Mouse (Mus musculus) hindbrain, embryonic 11.5 days (tissue): ENCODE measurements around the gene Topaz1. TPM values are rescaled to one million over a fixed set of nuclear protein-coding genes. Genes with fewer than 3 reads are reported as not detected.
A peak's percentile ranks its signal among the peaks of the same experiment; 100 is the strongest.

ENCODE experiments used
- ATAC-seq: fragments of 200-750 bp; cut with Nextera tagmentation; 2 replicates; pipeline ENCODE4 v1.8.0; 2017; ENCODE audit warnings: mild to moderate bottlenecking, moderate TSS enrichment, moderate library complexity; ENCODE audit not compliant: low FRiP score
- DNase-seq: peaks from one replicate; pipeline ENCODE4 v3.0.0-alpha.2; 2015; ENCODE audit warnings: low spot score
- H3K27ac ChIP-seq: fragments of 300-500 bp; sonication (generic); 2 replicates; pipeline ENCODE4 v1.5.1; 2014; ENCODE audit warnings: mild to moderate bottlenecking, low read depth, low read length
- H3K27me3 ChIP-seq: fragments of 300-500 bp; sonication (generic); 2 replicates; pipeline ENCODE4 v1.6.1; 2014; ENCODE audit warnings: mild to moderate bottlenecking, low read length, moderate library complexity, mixed read lengths; ENCODE audit not compliant: control insufficient read depth, insufficient read depth
- H3K36me3 ChIP-seq: fragments of 300-500 bp; sonication (generic); 2 replicates; pipeline ENCODE4 v1.6.1; 2014; ENCODE audit warnings: mild to moderate bottlenecking, low read length, moderate library complexity, mixed read lengths; ENCODE audit not compliant: control insufficient read depth, insufficient read depth
- H3K4me1 ChIP-seq: fragments of 300-500 bp; sonication (generic); replicated peaks from 2 replicates; pipeline ENCODE4 v1.6.1; 2014; ENCODE audit warnings: low read length, mixed read lengths; ENCODE audit not compliant: control insufficient read depth, insufficient read depth
- H3K4me2 ChIP-seq: fragments of 300-500 bp; sonication (generic); replicated peaks from 2 replicates; pipeline ENCODE4 v1.6.1; 2014; ENCODE audit warnings: mild to moderate bottlenecking, low read depth, low read length
- H3K4me3 ChIP-seq: fragments of 300-500 bp; sonication (generic); 2 replicates; pipeline ENCODE4 v1.5.1; 2014; ENCODE audit warnings: low read depth, low read length
- H3K9ac ChIP-seq: fragments of 300-500 bp; sonication (generic); 2 replicates; pipeline ENCODE4 v1.6.1; 2014; ENCODE audit warnings: low read depth, low read length
- H3K9me3 ChIP-seq: fragments of 300-500 bp; sonication (generic); 2 replicates; pipeline ENCODE4 v1.6.1; 2016; ENCODE audit warnings: low read length; ENCODE audit not compliant: control insufficient read depth
- WGBS: fragments of 180-500 bp; shearing (Covaris S2); extraction: QIAGEN DNeasy Blood & Tissue Kit; methylation state at CpG from one replicate; pipeline ENCODE4 v1.1.7; 2014; 5-methylcytosine and 5-hydroxymethylcytosine counted together
- polyA plus RNA-seq: library from polyadenylated mRNA; unstranded; fragments of >200 nt; fragmentation: Nextera tagmentation; extraction: Ambion mirVana; gene quantifications from 2 replicates; pipeline ENCODE4 v1.2.1, GENCODE M21; 2014

Gene Topaz1
- polyA plus RNA-seq, 1 experiment from 2014 or later, result not detected

DNA sequence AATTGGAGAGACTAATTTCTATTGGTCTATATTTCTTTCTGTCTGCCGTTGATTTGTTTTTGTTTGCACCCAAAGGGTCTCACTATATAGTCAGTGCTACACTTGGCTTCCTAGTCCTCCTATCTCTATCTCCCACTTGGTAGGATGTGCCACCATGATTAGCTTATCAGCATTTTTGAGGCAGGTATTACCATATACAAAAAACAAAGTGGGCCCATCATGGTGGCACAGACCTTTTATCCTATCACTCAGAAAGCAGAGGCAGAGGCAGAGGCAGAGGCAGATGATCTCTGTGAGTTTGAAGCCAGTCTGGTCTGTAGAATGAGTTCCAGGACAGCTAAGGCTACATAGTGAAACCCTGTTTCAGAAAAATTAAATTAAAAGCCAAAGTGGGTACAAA is 39.4 kb downstream of the Topaz1 start:
- no peaks in the 10 kb centered on the region for H3K9me3 ChIP-seq
- H3K4me3 ChIP-seq, result no peak overlapping the region
- no peak for DNase-seq
- no peak overlapping the region for H3K27ac ChIP-seq
- no peaks in the 10 kb centered on the region for H3K4me1 ChIP-seq
- no peaks in the 10 kb centered on the region for H3K27me3 ChIP-seq
- WGBS, result 93% methylated on average over 1 of the region's 1 CpGs
- no peaks in the 10 kb centered on the region for H3K36me3 ChIP-seq
- no peak for ATAC-seq
- no peak overlapping the region for H3K9ac ChIP-seq
- H3K4me2 ChIP-seq, result no peak overlapping the region

DNA sequence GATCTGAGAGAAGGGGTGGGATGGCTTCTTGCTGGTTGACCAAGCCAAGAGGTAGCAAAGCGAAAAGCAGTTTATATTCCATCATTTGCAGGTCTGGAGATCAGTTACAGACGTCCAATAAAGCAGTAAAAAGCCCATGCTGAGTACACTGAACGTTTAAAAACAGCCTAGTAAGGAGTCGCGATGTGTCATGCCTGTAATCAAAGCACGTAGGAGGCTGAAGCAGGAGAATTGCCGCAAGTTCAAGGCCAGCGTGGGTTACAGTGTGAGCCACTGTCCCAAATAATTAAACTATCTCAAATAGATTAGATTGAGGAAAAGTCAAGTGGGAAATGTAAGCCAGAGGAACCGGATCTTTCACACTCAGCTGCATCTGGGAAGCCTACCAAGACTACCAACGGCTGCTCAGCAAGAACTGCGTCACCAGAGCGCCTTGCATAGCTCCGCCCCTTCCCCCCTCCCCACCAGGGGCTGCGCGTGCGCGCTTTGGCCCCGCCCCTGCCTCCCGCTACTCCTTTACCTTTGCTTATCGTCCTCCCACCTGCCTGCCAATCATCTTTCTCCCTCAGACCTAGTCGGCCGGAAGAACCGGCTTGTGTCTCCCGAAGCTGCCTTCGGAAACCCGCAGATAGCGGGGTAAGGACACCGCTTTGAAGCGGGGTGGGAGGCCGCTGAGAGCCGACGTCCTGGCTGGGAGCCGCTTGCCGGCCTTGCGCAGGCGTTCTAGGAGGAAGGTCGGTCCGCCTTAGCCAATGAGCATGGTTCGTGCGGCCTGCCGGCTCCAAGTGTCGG is 58.1 kb downstream of the Topaz1 start, which contains the start of gene Tcaim:
Gene Tcaim, plus strand, starts transcription at position 487 of the 792 bp plus-strand sequence.
- Histone ChIP-seq H3K27ac (peak within 1 kb of the TSS; percentile 68; the same call in 1 of the 2 replicates), H3K4me3 (peak within 1 kb of the TSS; percentile 43), H3K4me1 (no peaks in the 10 kb centered on the region), H3K9ac (peak within 1 kb of the TSS; percentile 71), H3K9me3 (no peaks in the 10 kb centered on the region), H3K27me3 (no peaks in the 10 kb centered on the region), H3K4me2 (peak within 1 kb of the TSS; percentile 82), H3K36me3 (no peaks in the 10 kb centered on the region)
- DNase-seq (peak; percentile 92), ATAC-seq (peak; percentile 99)
- 9% methylated on average over 42 of the region's 42 CpGs for WGBS

DNA sequence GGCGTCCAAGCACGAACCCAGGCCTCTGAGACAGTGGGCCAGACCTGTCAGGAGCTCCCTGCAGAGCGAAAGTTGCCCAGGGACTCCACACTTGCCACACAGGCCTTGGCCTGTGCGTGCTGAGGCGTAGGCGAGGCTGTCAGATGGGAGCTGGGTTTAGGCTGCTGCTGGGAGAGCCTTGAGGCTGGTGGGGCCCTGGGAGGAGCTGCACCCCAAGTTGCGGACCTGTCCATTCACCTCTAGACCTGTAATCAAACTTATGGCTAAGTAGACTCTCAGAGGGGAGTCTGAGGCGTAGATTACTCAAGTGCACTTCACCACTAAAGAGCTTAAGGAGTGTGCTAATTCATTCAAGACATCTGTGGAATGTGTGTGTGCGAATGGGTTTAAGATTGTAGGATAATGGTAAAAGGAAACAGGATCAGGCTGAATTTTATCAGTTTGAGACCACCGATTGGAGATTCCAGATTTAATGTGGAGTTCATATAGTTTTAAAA is 58.7 kb downstream of the Topaz1 start:
- H3K4me1 ChIP-seq, result no peaks in the 10 kb centered on the region
- H3K27ac ChIP-seq, result peak overlapping the region; percentile 68; the same call in 1 of the 2 replicates
- peak overlapping the region; percentile 43 for H3K4me3 ChIP-seq
- peak overlapping the region; percentile 82 for H3K4me2 ChIP-seq
- 18% methylated on average over 10 of the region's 10 CpGs for WGBS
- peak overlapping the region; percentile 71 for H3K9ac ChIP-seq
- no peaks in the 10 kb centered on the region for H3K27me3 ChIP-seq
- ATAC-seq (no peak), DNase-seq (no peak)
- no peaks in the 10 kb centered on the region for H3K9me3 ChIP-seq
- no peaks in the 10 kb centered on the region for H3K36me3 ChIP-seq

DNA sequence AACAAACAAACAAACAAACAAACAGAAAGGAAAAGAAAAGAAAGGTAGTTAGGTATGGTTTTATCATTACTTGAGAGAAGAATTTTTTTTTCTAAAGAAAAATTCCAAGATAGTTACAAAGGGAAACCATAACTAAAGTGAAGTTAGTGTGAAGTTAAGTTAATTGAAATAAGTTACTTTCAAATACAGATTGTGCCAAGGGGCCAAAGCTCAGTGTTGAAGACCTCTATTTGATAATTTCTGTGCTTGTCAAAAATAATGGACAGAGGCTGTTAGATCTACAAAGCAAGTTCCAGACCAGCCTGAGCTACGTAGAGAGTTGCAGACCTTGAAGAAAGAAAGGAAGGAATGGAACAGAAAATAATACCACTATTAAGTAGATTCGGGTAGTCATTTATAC is 60.0 kb downstream of the Topaz1 start:
- Histone ChIP-seq H3K4me3 (no peak overlapping the region), H3K4me2 (no peak overlapping the region), H3K9me3 (no peaks in the 10 kb centered on the region), H3K36me3 (no peaks in the 10 kb centered on the region), H3K27me3 (no peaks in the 10 kb centered on the region), H3K9ac (no peak overlapping the region), H3K4me1 (no peaks in the 10 kb centered on the region), H3K27ac (no peak overlapping the region)
- WGBS, result 88% methylated on average over 2 of the region's 2 CpGs
- DNase-seq, result no peak
- no peak for ATAC-seq

DNA sequence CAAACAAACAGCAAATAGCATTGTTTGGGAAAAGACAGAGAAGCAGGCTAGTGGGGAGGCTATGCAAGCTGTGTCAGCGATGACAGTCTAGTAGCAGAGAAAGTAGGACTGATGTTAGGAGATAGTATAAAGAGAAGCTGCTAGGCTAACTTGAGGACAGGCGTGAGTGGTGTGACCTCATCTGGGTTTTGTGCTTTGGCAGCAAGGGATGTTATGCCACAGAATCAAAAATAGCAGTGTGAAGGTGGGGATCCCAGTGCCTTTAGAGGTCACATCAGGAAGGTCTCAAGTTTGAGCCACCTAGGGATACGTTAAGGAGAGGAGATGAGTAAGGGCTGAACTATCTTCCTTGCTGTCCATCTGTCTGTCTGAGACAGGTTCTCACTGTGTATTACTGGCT is 63.1 kb downstream of the Topaz1 start:
- WGBS, result 90% methylated on average over 3 of the region's 3 CpGs

DNA sequence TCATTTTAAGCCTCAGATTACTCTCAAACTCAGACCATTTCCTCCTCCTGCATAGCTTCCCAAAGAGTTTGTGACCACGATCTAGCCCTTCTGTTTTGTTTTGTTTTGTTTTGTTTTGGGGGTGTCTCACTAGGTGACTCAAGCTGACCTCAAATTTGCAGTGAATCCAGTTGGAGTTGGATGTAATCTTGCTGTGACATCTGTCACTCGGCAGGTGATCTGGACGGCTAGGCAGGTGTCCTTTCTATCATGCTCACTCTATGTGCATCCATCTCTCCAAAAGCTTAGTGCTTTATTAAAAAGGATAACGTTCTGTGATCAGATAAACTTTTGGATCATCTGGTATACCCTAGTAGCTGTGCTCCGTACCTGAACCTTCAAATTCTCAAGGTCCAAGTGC is 65.2 kb downstream of the Topaz1 start:
- Histone ChIP-seq H3K9me3 (no peaks in the 10 kb centered on the region), H3K27me3 (no peaks in the 10 kb centered on the region), H3K4me1 (no peaks in the 10 kb centered on the region), H3K4me2 (no peak overlapping the region), H3K4me3 (no peak overlapping the region), H3K27ac (no peak overlapping the region), H3K9ac (no peak overlapping the region), H3K36me3 (no peaks in the 10 kb centered on the region)
- DNase-seq (no peak), ATAC-seq (no peak)
- 90% methylated on average over 5 of the region's 5 CpGs for WGBS

More for the DNA sequence above, 63.1 kb downstream of the Topaz1 start:
- Histone ChIP-seq H3K27me3 (no peaks in the 10 kb centered on the region), H3K36me3 (no peaks in the 10 kb centered on the region), H3K9ac (no peak overlapping the region), H3K27ac (no peak overlapping the region), H3K4me2 (no peak overlapping the region), H3K4me1 (no peaks in the 10 kb centered on the region), H3K9me3 (no peaks in the 10 kb centered on the region), H3K4me3 (no peak overlapping the region)
- no peak for DNase-seq
- no peak for ATAC-seq

DNA sequence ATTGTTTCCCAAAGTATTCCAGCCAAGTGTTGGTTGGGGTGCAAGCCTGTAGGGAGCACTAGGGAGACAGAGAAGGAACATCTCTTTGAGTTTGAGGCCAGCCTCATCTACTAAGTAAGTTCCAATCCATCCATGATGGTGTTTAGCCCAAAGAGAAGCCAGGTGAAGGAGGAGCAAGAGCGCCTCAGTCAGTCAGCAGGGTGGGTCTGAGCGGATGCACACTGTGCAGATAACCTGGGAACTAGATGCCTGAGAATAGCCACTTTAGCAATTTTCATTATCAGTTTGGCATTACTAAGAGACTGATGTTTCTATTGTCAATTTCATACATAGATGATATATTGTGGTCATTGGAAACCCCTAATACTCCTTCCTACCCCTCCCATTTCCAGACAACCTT is 67.6 kb downstream of the Topaz1 start:
- no peak overlapping the region for H3K4me3 ChIP-seq
- no peak overlapping the region for H3K27ac ChIP-seq
- ATAC-seq (no peak), DNase-seq (no peak)
- no peak overlapping the region for H3K4me2 ChIP-seq
- no peak overlapping the region for H3K9ac ChIP-seq
- no peaks in the 10 kb centered on the region for H3K9me3 ChIP-seq
- no peaks in the 10 kb centered on the region for H3K36me3 ChIP-seq
- 95% methylated on average over 2 of the region's 2 CpGs for WGBS
- H3K27me3 ChIP-seq, result no peaks in the 10 kb centered on the region
- no peaks in the 10 kb centered on the region for H3K4me1 ChIP-seq

DNA sequence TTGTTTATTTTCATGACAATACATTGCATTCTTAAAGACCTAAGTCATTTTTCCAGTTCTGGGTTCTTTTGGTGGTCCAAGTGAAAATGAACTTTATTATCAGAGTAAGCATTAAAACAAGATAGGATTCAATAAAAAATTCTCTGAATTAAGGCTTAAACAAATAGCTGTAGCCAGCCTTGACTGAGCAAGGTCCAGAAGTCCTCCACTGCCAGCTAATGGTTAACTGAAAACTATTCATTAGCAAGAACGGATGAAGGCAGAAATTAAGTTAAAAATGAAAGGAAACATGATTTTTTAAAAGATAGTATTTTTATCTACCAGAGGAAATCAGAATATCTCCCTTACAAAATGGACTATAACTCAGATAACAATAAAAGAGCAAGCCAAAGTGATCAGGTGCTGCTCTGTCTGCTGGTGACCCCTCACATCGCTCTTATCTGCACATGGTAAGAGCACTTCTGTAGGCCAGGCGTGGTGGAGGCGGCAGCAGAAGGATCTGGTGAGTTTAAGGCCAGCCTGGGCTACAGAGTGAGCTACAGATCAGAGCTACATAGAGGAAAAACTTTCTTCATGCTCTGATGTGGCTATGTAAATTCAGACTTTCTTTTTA is 68.2 kb downstream of the Topaz1 start:
- no peak for DNase-seq
- Histone ChIP-seq H3K4me2 (no peak overlapping the region), H3K27ac (no peak overlapping the region), H3K27me3 (no peaks in the 10 kb centered on the region), H3K4me1 (no peaks in the 10 kb centered on the region), H3K9me3 (no peaks in the 10 kb centered on the region), H3K9ac (no peak overlapping the region), H3K4me3 (no peak overlapping the region), H3K36me3 (no peaks in the 10 kb centered on the region)
- no peak for ATAC-seq
- 88% methylated on average over 4 of the region's 4 CpGs for WGBS
